Mouse (Mus musculus) cortical plate, adult 2 months (tissue): ENCODE data around the gene Cd40. TPM values are rescaled to one million over a fixed set of nuclear protein-coding genes. Genes with fewer than 3 reads are reported as not detected.

ENCODE experiments used
- H3K27ac ChIP-seq: fragments of 200-500 bp; 2 replicates; pipeline ENCODE4 v1.5.1; 2012; ENCODE audit warnings: low read length, control low read depth, inconsistent platforms; ENCODE audit not compliant: insufficient read depth
- H3K4me1 ChIP-seq: fragments of 200-500 bp; 2 replicates; pipeline ENCODE4 v1.6.1; 2011; ENCODE audit warnings: low read length; ENCODE audit not compliant: control insufficient read depth, insufficient read depth
- H3K4me3 ChIP-seq: fragments of 200-500 bp; 2 replicates; pipeline ENCODE4 v1.5.1; 2011; ENCODE audit warnings: mild to moderate bottlenecking, low read length, control low read depth; ENCODE audit not compliant: insufficient read depth
- CTCF ChIP-seq: fragments of 200-500 bp; IDR thresholded peaks from 2 replicates; pipeline ENCODE4 v1.5.1; 2011; ENCODE audit warnings: mild to moderate bottlenecking, control low read depth, low read length; ENCODE audit not compliant: insufficient read depth; ENCODE audit errors: extremely low read depth
- POLR2A ChIP-seq: fragments of 200-500 bp; IDR thresholded peaks from 2 replicates; pipeline ENCODE4 v1.6.1; 2011; ENCODE audit warnings: mild to moderate bottlenecking, low read length, control low read depth; ENCODE audit not compliant: insufficient read depth; ENCODE audit errors: extremely low read depth
- polyA plus RNA-seq: library from polyadenylated mRNA; depleted of rRNA; stranded (reverse); fragments of >200 nt; gene quantifications from 2 replicates; pipeline ENCODE4 v1.2.3, GENCODE M21; 2012

Cd40 gene
- polyA plus RNA-seq, 1 experiment: 2.0 TPM

GRCm38 (mm10) chr2:165074937-165075336 lies 19.5 kb downstream of the Cd40 start:
- TF ChIP-seq CTCF: peak; percentile 98
- no peak for TF ChIP-seq POLR2A
- Histone ChIP-seq H3K4me3 (no peak overlapping the region), H3K27ac (no peak overlapping the region), H3K4me1 (peaks cover 8% of the 10 kb centered on the region)

GRCm38 (mm10) chr2:165077055-165077454 lies 21.6 kb downstream of the Cd40 start:
- no peak overlapping the region for H3K27ac ChIP-seq
- H3K4me1 ChIP-seq: peaks cover 8% of the 10 kb centered on the region

GRCm38 (mm10) chr2:165078045-165078444 lies 22.6 kb downstream of the Cd40 start:
- peaks cover 6% of the 10 kb centered on the region; the same call in 1 of the 2 replicates for H3K4me1 ChIP-seq
- TF ChIP-seq CTCF (no peak), POLR2A (no peak)
- no peak overlapping the region for H3K27ac ChIP-seq
- H3K4me3 ChIP-seq: no peak overlapping the region

More at GRCm38 (mm10) chr2:165077055-165077454, 21.6 kb downstream of the Cd40 start:
- TF ChIP-seq POLR2A (no peak), CTCF (no peak)
- no peak overlapping the region for H3K4me3 ChIP-seq

GRCm38 (mm10) chr2:165078605-165079004 lies 23.2 kb downstream of the Cd40 start:
- H3K4me1 ChIP-seq: peaks cover 3% of the 10 kb centered on the region; the same call in 1 of the 2 replicates
- no peak overlapping the region for H3K4me3 ChIP-seq
- TF ChIP-seq POLR2A: no peak
- no peak for TF ChIP-seq CTCF
- no peak overlapping the region for H3K27ac ChIP-seq

GRCm38 (mm10) chr2:165080657-165081056 lies 25.2 kb downstream of the Cd40 start:
- no peaks in the 10 kb centered on the region for H3K4me1 ChIP-seq
- no peak overlapping the region for H3K27ac ChIP-seq
- TF ChIP-seq POLR2A (no peak), CTCF (no peak)
- H3K4me3 ChIP-seq: no peak overlapping the region

- TF ChIP-seq POLR2A: no peak
- TF ChIP-seq CTCF: no peak
- H3K27ac ChIP-seq: no peak overlapping the region
- no peak overlapping the region for H3K4me3 ChIP-seq
- H3K4me1 ChIP-seq: no peaks in the 10 kb centered on the region
Observed at GRCm38 (mm10) chr2:165081257-165081656, 25.8 kb downstream of the Cd40 start.

- no peak overlapping the region for H3K4me3 ChIP-seq
- H3K4me1 ChIP-seq: no peaks in the 10 kb centered on the region
- TF ChIP-seq POLR2A (no peak), CTCF (no peak)
- no peak overlapping the region for H3K27ac ChIP-seq
Observed at GRCm38 (mm10) chr2:165086634-165087033, 31.2 kb downstream of the Cd40 start.

GRCm38 (mm10) chr2:165089470-165089869 lies 34.0 kb downstream of the Cd40 start:
- Histone ChIP-seq H3K4me3 (no peak overlapping the region), H3K27ac (no peak overlapping the region)
- no peak for TF ChIP-seq CTCF
- no peak for TF ChIP-seq POLR2A

GRCm38 (mm10) chr2:165090650-165091049 lies 35.2 kb downstream of the Cd40 start, which contains the start of gene 1700025C18Rik:
1700025C18Rik (minus strand) TSS chr2:165090750.
- TF ChIP-seq POLR2A (no peak), CTCF (no peak)
- no peaks in the 10 kb centered on the region for H3K4me1 ChIP-seq
- H3K4me3 ChIP-seq: no peak within 1 kb of the TSS
- no peak within 1 kb of the TSS for H3K27ac ChIP-seq

More at GRCm38 (mm10) chr2:165089470-165089869, 34.0 kb downstream of the Cd40 start:
- no peaks in the 10 kb centered on the region for H3K4me1 ChIP-seq

GRCm38 (mm10) chr2:165091433-165091965 lies 36.1 kb downstream of the Cd40 start:
- no peak overlapping the region for H3K4me3 ChIP-seq
- H3K4me1 ChIP-seq: no peaks in the 10 kb centered on the region
- TF ChIP-seq CTCF (no peak), POLR2A (no peak)
- H3K27ac ChIP-seq: no peak overlapping the region
